Mouse (Mus musculus) hindbrain, embryonic 13.5 days (tissue): ENCODE results near the gene Cct3. TPM values are rescaled to one million over a fixed set of nuclear protein-coding genes. Genes with fewer than 3 reads are reported as not detected.

Source experiments
- ATAC-seq: fragments of 200-750 bp; cut with Nextera tagmentation; 2 replicates; pipeline ENCODE4 v1.8.0; 2017; ENCODE audit warnings: moderate TSS enrichment; ENCODE audit not compliant: low FRiP score
- H3K27ac ChIP-seq: fragments of 300-500 bp; sonication (generic); 2 replicates; pipeline ENCODE4 v1.5.1; 2015; ENCODE audit warnings: inconsistent platforms, mild to moderate bottlenecking, moderate library complexity
- H3K27me3 ChIP-seq: fragments of 300-500 bp; sonication (generic); 2 replicates; pipeline ENCODE4 v1.6.1; 2015; ENCODE audit warnings: mild to moderate bottlenecking, inconsistent platforms
- H3K36me3 ChIP-seq: fragments of 300-500 bp; sonication (generic); 2 replicates; pipeline ENCODE4 v1.6.1; 2015; ENCODE audit warnings: mild to moderate bottlenecking, inconsistent platforms
- H3K4me1 ChIP-seq: fragments of 300-500 bp; sonication (generic); replicated peaks from 2 replicates; pipeline ENCODE4 v1.6.1; 2015; ENCODE audit warnings: inconsistent platforms
- H3K4me2 ChIP-seq: fragments of 300-500 bp; sonication (generic); 2 replicates; pipeline ENCODE4 v1.6.1; 2015; ENCODE audit warnings: inconsistent platforms, mild to moderate bottlenecking, moderate library complexity
- H3K4me3 ChIP-seq: fragments of 300-500 bp; sonication (generic); 2 replicates; pipeline ENCODE4 v1.5.1; 2015; ENCODE audit warnings: mild to moderate bottlenecking, inconsistent platforms
- H3K9ac ChIP-seq: fragments of 300-500 bp; sonication (generic); 2 replicates; pipeline ENCODE4 v1.6.1; 2015; ENCODE audit warnings: mild to moderate bottlenecking, inconsistent platforms
- H3K9me3 ChIP-seq: fragments of 300-500 bp; sonication (generic); 2 replicates; pipeline ENCODE4 v1.6.1; 2016; ENCODE audit warnings: inconsistent platforms
- WGBS: fragments of 180-500 bp; shearing (Covaris S2); methylation state at CpG from one replicate; pipeline ENCODE4 v1.1.7; 2015; 5-methylcytosine and 5-hydroxymethylcytosine counted together
- polyA plus RNA-seq: library from polyadenylated mRNA; unstranded; fragments of >200 nt; fragmentation: Nextera tagmentation; extraction: Ambion mirVana; gene quantifications from 2 replicates; pipeline ENCODE4 v1.2.1, GENCODE M21; 2015

The Cct3 gene
- polyA plus RNA-seq, 1 experiment from 2014 or later = 495 TPM

- no peak overlapping the region for H3K27ac ChIP-seq
- no peak overlapping the region for H3K4me2 ChIP-seq
- no peaks in the 10 kb centered on the region for H3K27me3 ChIP-seq
- peaks cover 100% of the 10 kb centered on the region for H3K36me3 ChIP-seq
- no peak for ATAC-seq
- 94% methylated on average over 13 of the region's 13 CpGs for WGBS
- no peak overlapping the region for H3K9ac ChIP-seq
- no peaks in the 10 kb centered on the region for H3K9me3 ChIP-seq
- H3K4me3 ChIP-seq = no peak overlapping the region
- H3K4me1 ChIP-seq = no peaks in the 10 kb centered on the region
Observed at GRCm38 (mm10) chr3:88350732-88351131, 53.8 kb downstream of the Cct3 start.

DNA sequence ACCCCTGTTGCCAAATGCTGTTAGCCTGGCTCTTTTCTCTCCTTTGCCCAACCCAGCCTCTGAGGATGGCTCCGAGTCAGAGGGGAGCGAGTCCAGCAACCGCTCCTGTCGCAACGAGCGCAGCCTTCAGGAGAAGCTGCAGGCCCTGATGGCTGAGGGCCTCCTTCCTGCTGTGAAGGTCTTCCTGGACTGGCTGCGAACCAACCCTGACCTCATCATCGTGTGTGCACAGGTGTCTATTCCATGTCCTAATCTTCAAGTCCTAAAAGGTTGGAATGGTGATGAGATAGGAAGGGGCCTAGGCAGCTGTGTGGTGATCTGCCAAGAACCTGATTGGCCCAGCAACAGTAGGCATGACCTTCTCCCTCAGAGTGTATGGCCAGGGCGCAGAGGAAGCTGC, 56.0 kb downstream of the Cct3 start:
- H3K4me3 ChIP-seq = no peak overlapping the region
- H3K27ac ChIP-seq = no peak overlapping the region
- H3K27me3 ChIP-seq = no peaks in the 10 kb centered on the region
- no peaks in the 10 kb centered on the region for H3K9me3 ChIP-seq
- H3K4me1 ChIP-seq = no peaks in the 10 kb centered on the region
- ATAC-seq = no peak
- no peak overlapping the region for H3K4me2 ChIP-seq
- WGBS = 93% methylated on average over 9 of the region's 9 CpGs
- H3K9ac ChIP-seq = no peak overlapping the region
- H3K36me3 ChIP-seq = peaks cover 99% of the 10 kb centered on the region

DNA sequence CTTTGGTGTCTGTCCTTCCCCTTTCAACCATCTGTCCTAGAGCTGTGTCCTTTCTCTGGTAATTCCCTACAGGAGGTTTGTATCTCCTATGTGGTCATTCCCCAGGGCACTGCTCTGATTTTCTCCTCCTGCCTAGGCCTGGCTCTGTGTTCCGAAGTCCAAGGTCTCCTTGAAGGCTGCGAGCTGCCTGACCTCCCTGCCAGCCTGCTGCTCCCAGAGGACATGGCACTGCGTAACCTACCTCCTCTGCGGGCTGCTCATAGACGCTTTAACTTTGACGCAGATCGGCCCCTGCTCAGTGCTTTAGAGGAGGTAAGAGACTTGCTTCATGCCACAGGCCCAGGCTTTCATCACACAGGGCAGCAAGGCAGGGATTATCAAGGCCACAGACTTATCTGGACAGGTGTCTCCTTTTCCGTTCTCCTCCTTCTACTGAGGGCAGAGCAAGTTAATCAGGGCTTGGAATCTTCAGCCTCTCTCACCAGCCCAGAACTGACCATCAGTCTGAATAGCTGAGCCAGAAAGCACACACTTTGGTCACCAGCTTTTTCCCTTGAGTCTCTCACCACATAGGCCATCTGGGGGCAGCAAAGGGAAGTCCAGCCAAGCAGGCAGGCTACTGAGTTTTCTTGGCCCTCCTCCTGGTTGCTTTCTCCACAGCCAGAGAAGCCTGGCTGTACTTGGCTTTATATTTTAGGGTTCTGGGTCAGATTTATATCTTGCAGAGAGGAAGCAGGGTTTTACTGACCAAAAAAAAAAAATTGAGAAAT, 57.7 kb downstream of the Cct3 start:
- Histone ChIP-seq H3K4me3 (no peak overlapping the region), H3K9me3 (no peaks in the 10 kb centered on the region), H3K4me1 (peaks cover 4% of the 10 kb centered on the region), H3K36me3 (peaks cover 99% of the 10 kb centered on the region), H3K27me3 (no peaks in the 10 kb centered on the region), H3K9ac (no peak overlapping the region), H3K4me2 (no peak overlapping the region), H3K27ac (no peak overlapping the region)
- ATAC-seq = no peak
- WGBS = 92% methylated on average over 8 of the region's 8 CpGs

DNA sequence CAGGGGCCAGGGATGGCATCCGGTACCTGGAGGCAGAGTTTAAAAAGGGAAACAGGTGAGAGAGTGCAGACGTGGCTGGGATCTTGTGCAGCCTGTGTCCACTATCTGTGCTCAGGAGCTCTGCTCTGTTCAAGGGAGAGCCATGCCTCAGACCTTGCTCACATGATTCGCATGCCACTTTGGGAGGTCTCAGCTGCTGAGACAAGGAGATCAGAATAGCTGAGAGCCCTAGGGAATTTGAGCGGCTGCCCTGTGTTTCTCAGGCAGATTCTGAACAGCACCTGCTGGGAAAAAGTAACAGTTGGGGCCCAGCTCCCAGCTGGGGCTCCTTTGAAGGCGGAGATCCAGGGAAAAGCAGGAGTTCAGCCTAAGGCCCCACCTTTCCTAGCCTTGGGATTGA, 62.7 kb downstream of the Cct3 start:
- Histone ChIP-seq H3K4me2 (no peak overlapping the region), H3K4me1 (peaks cover 14% of the 10 kb centered on the region), H3K27ac (0 out of 2 replicates have a peak overlapping the region, but pooled peaks have one; percentile 26), H3K9me3 (no peaks in the 10 kb centered on the region), H3K36me3 (peaks cover 89% of the 10 kb centered on the region), H3K4me3 (no peak overlapping the region), H3K27me3 (peaks cover 10% of the 10 kb centered on the region; the same call in 1 of the 2 replicates), H3K9ac (no peak overlapping the region; the same call in 1 of the 2 replicates)
- no peak for ATAC-seq
- WGBS = 58% methylated on average over 5 of the region's 5 CpGs

DNA sequence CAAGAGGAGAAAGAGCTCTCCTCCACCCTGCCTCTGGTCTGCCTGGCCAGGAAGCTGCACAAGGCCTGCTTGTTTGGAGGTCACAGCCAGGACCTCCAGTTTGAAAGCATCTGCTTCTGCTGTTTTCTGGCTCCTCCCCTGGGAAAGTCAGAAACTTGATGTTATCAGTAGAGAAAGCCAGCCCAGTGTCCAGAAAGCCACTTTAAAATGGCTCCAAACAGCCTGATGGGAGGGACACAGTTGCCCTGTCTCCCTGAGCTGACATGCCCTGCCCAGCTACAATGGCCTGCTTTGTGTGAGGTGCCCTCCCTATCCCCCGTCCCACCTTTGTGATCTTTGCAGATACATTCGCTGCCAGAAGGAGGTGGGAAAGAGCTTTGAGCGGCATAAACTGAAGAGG, 63.1 kb downstream of the Cct3 start:
- H3K27me3 ChIP-seq = peaks cover 13% of the 10 kb centered on the region; the same call in 1 of the 2 replicates
- H3K27ac ChIP-seq = 0 out of 2 replicates have a peak overlapping the region, but pooled peaks have one; percentile 26
- WGBS = 63% methylated on average over 3 of the region's 3 CpGs
- peaks cover 16% of the 10 kb centered on the region for H3K4me1 ChIP-seq
- ATAC-seq = no peak
- no peak overlapping the region for H3K4me2 ChIP-seq
- no peak overlapping the region for H3K4me3 ChIP-seq
- H3K9me3 ChIP-seq = no peaks in the 10 kb centered on the region
- no peak overlapping the region; the same call in 1 of the 2 replicates for H3K9ac ChIP-seq
- H3K36me3 ChIP-seq = peaks cover 85% of the 10 kb centered on the region

DNA sequence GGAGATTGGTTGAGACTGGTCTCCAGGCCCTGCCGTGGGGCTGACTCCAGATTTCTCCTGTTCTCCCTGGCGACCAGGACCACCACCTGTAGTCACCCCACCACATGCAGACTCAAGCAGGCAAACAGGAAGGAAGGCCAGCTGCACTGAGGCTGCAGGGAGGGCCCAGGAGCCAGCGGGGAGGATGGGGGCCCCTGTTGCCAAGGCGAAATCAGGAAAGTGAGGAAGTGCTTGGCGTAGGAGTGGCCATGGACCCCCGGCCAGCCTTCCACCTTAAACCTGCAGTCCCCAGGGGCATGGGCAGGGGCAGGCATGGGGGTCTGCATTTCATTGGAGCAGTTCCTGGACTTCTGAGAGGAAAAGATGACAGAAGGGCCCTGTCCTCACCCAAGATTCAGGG, 64.2 kb downstream of the Cct3 start:
- no peak overlapping the region for H3K4me3 ChIP-seq
- WGBS = 90% methylated on average over 6 of the region's 6 CpGs
- ATAC-seq = no peak
- H3K4me1 ChIP-seq = peaks cover 22% of the 10 kb centered on the region
- no peak overlapping the region for H3K4me2 ChIP-seq
- H3K9me3 ChIP-seq = no peaks in the 10 kb centered on the region
- no peak overlapping the region for H3K27ac ChIP-seq
- H3K36me3 ChIP-seq = peaks cover 74% of the 10 kb centered on the region
- peaks cover 24% of the 10 kb centered on the region for H3K27me3 ChIP-seq
- H3K9ac ChIP-seq = no peak overlapping the region

GRCm38 (mm10) chr3:88361612-88362313, 64.8 kb downstream of the Cct3 start:
- H3K4me1 ChIP-seq = peaks cover 23% of the 10 kb centered on the region
- 87% methylated on average over 2 of the region's 2 CpGs for WGBS
- H3K9ac ChIP-seq = no peak overlapping the region
- no peak overlapping the region for H3K4me3 ChIP-seq
- peaks cover 26% of the 10 kb centered on the region for H3K27me3 ChIP-seq
- H3K4me2 ChIP-seq = no peak overlapping the region
- H3K27ac ChIP-seq = no peak overlapping the region
- no peak for ATAC-seq
- H3K36me3 ChIP-seq = peaks cover 67% of the 10 kb centered on the region
- H3K9me3 ChIP-seq = no peaks in the 10 kb centered on the region

- H3K9me3 ChIP-seq = no peaks in the 10 kb centered on the region
- 56% methylated on average over 4 of the region's 4 CpGs for WGBS
- no peak overlapping the region for H3K4me2 ChIP-seq
- peaks cover 23% of the 10 kb centered on the region for H3K4me1 ChIP-seq
- no peak for ATAC-seq
- peaks cover 26% of the 10 kb centered on the region for H3K27me3 ChIP-seq
- no peak overlapping the region for H3K9ac ChIP-seq
- no peak overlapping the region for H3K4me3 ChIP-seq
- peaks cover 49% of the 10 kb centered on the region for H3K36me3 ChIP-seq
- 0 out of 2 replicates have a peak overlapping the region, but pooled peaks have one; percentile 56 for H3K27ac ChIP-seq
Observed at GRCm38 (mm10) chr3:88363700-88364099, 66.8 kb downstream of the Cct3 start.

DNA sequence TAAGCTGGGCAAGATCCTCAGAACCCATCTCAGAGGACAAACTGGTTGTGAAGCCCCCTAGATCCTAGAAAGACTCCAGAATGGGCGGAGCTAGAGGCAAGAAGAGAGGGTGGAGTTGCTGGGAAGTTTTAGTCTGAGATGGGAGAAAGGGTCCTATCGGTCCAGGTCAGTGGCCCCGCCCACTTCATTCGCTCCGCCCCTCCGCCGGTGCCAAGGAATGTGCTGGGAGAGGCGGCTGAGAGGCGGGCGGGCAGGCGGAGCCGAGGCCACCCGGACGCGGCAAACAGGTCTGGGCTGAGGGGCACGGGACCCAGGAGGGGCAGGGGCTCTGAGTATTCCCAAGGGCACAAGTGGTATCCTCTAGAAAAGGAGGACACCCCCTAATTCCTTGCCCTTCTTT, 67.4 kb downstream of the Cct3 start, which contains the start of gene Paqr6:
Gene Paqr6 (plus strand): TSS at position 248 of the 400 bp plus-strand sequence.
- WGBS = under 1% methylated on average over 16 of the region's 16 CpGs

DNA sequence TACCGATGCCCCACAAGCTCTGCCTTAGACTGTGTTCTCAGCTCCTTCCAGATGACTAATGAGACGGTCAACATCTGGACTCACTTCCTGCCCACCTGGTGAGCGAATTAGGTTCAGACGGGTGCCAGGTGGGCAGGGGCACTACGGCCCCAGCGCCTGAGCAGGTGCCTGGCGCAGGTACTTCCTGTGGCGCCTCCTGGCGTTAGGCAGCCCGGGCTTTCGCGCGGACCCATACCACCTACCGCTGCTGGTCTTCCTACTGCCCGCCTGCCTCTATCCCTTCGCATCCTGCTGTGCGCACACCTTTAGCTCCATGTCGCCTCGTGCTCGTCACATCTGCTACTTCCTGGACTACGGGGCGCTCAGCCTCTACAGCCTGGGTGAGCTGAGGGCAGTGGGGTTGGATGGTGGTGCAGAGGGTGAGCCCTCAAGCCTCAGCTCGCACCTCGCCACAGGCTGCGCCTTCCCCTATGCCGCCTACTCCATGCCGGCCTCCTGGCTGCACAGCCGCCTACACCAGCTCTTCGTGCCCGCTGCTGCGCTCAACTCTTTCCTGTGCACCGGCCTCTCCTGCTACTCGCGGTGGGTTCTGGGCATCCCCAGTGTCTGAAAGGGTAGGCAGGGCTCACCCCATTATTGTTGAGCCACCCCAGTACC, 68.9 kb downstream of the Cct3 start:
- WGBS = 39% methylated on average over 34 of the region's 34 CpGs
- ATAC-seq = no peak
- H3K4me2 ChIP-seq = peak overlapping the region; percentile 48

More for the DNA sequence above, 67.4 kb downstream of the Cct3 start, which contains the start of gene Paqr6:
- H3K27ac ChIP-seq = 0 out of 2 replicates have a peak within 1 kb of the TSS, but pooled peaks have one; percentile 56
- no peak for ATAC-seq
- H3K4me2 ChIP-seq = no peak within 1 kb of the TSS
- peaks cover 42% of the 10 kb centered on the region for H3K36me3 ChIP-seq
- H3K4me1 ChIP-seq = peaks cover 21% of the 10 kb centered on the region
- H3K4me3 ChIP-seq = no peak within 1 kb of the TSS
- H3K9me3 ChIP-seq = no peaks in the 10 kb centered on the region
- no peak within 1 kb of the TSS for H3K9ac ChIP-seq
- peaks cover 26% of the 10 kb centered on the region for H3K27me3 ChIP-seq

GRCm38 (mm10) chr3:88366830-88367428, 70.0 kb downstream of the Cct3 start:
- WGBS = 2% methylated on average over 21 of the region's 22 CpGs
- Histone ChIP-seq H3K9ac (peak overlapping the region; percentile 60; the same call in 1 of the 2 replicates), H3K27me3 (peaks cover 26% of the 10 kb centered on the region), H3K4me2 (peak overlapping the region; percentile 48), H3K9me3 (peaks cover 11% of the 10 kb centered on the region), H3K27ac (peak overlapping the region; percentile 78), H3K4me1 (peaks cover 13% of the 10 kb centered on the region), H3K36me3 (peaks cover 16% of the 10 kb centered on the region), H3K4me3 (peak overlapping the region; percentile 33)
- peak; percentile 81 for ATAC-seq

More for the DNA sequence above, 68.9 kb downstream of the Cct3 start:
- peaks cover 26% of the 10 kb centered on the region for H3K27me3 ChIP-seq
- no peak overlapping the region for H3K27ac ChIP-seq
- peaks cover 27% of the 10 kb centered on the region for H3K36me3 ChIP-seq
- H3K4me3 ChIP-seq = peak overlapping the region; percentile 8; the same call in 1 of the 2 replicates
- H3K4me1 ChIP-seq = peaks cover 13% of the 10 kb centered on the region
- H3K9me3 ChIP-seq = peaks cover 11% of the 10 kb centered on the region
- H3K9ac ChIP-seq = 0 out of 2 replicates have a peak overlapping the region, but pooled peaks have one; percentile 24
